Mouse (Mus musculus): Measurements from ENCODE around the gene Gpr176.

DNA sequence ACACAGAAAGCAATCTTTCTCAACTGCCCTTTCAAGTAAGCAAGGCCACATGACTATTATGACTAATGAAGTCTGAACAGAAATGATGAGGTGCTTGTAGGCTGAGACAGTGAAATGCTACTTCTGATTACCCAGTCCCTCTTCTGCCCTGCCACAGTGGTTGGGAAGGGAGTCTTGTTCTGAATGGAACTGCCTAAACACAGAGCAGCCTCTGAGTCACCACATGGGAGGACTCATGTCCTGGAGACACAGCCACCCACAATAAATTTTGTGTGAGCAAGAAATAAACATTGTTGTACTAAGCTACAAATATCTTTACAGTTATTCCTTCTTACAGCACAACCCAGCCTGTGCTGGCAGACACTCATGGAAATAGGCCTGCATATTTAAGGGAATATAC, 2.7 kb upstream of the Gpr176 start:
- no peak for TF ChIP-seq POLR2A (IDR thresholded peaks at IDR 0.05; ENCODE audit: low read depth, low read length)
- no peak for TF ChIP-seq CTCF (conservative IDR thresholded peaks at IDR 0.05; ENCODE audit: insufficient read depth, insufficient read length, low read depth, low read length)
